Mouse (Mus musculus) 3T3-L1 (cell line): ENCODE measurements around the gene Arhgap22.

Experiments used
- DNase-seq: peaks from one replicate; pipeline ENCODE4 v3.0.0-alpha.2; 2015; ENCODE audit warnings: low read depth, low spot score

The Arhgap22 gene

GRCm38 (mm10) chr14:33214767-33215128, 922 bp downstream of the Arhgap22 start:
- no peak for DNase-seq

- no peak for DNase-seq
Observed at GRCm38 (mm10) chr14:33215163-33215562, 1.3 kb downstream of the Arhgap22 start.

- no peak for DNase-seq
Observed at GRCm38 (mm10) chr14:33216343-33217208, 2.8 kb downstream of the Arhgap22 start.

DNA sequence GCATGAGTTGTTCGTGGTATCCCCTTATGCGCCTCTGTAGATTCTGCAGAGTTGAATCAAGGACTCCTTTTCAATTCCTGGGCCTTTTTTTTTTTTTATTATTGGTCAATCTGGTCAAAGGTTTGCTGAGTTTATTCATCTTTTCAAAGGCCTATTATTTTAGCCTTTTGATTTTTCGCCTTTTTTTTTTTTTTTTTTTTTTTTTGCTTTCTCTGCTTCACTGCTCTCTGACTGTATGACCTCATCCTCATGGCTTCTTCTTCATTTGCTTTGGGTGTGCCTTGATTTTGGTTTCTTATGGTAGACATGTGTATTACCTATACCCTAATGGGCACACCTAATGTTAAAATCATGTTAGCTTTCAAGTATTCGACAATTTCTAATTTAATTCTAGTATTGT, 11.4 kb downstream of the Arhgap22 start:
- DNase-seq = no peak

DNA sequence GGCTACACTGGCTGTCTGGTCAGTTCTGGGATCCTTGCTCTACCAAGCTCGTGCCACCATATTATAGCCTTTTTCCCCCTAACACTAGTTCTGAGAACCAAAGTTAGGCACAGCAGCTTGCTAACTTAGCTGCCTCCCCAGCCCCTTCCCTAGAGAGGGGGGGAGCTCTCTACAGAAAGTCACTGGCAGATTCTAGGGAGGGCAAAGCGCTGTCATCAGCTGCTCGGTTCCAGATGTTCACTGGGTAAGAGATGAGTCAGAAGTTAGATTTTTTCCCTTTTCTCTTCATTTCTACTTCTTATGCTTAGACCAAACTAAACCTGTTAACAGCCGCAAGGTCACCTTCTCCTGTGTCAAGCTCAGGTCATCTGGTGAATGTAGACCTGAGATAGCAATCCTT, 16.8 kb downstream of the Arhgap22 start:
- peak; percentile 76 for DNase-seq

- DNase-seq = no peak
Observed at GRCm38 (mm10) chr14:33231311-33231710, 17.5 kb downstream of the Arhgap22 start.

- peak; percentile 75 for DNase-seq
Observed at GRCm38 (mm10) chr14:33232048-33232447, 18.2 kb downstream of the Arhgap22 start.

GRCm38 (mm10) chr14:33235661-33236060, 21.8 kb downstream of the Arhgap22 start:
- DNase-seq = no peak

DNA sequence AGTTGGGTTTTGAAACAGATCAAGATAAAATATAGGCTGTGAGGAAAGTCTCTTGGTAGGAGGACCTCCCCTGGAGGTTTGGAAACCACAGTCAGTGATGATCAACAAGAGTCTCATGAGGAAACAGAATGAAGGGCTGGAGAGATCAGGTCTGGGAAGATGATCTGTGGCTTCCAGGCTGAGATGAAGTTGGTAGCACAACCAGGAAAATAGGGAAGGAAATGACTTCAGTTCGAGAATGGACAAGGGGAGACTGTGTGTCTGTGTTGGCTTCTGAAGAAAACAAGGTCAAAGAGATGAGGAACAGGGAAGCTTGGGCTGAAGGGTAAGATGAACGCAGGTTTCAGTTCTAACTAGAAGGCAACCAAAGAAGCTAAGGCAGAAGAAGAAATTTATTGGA, 26.6 kb downstream of the Arhgap22 start:
- no peak for DNase-seq

GRCm38 (mm10) chr14:33243261-33243660, 29.4 kb downstream of the Arhgap22 start:
- peak; percentile 51 for DNase-seq

DNA sequence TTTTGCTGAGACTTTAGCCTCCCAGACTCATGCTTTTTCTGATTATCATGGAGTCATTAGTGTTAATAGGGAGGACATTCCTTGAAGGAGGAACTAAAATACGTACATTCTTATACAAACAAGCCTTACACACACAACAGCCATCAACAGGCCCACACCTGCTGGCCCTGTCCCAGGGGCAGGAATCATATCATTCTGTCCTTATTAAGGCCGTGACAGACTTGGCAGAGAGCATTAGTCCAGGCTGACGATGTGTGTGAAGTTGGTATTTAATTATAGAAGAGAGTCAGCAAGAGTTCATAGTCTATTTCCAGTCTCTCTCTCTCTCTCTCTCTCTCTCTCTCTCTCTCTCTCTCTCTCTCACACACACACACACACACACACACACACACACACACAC, 30.7 kb downstream of the Arhgap22 start:
- no peak for DNase-seq

GRCm38 (mm10) chr14:33244946-33245345, 31.1 kb downstream of the Arhgap22 start:
- DNase-seq = no peak

DNA sequence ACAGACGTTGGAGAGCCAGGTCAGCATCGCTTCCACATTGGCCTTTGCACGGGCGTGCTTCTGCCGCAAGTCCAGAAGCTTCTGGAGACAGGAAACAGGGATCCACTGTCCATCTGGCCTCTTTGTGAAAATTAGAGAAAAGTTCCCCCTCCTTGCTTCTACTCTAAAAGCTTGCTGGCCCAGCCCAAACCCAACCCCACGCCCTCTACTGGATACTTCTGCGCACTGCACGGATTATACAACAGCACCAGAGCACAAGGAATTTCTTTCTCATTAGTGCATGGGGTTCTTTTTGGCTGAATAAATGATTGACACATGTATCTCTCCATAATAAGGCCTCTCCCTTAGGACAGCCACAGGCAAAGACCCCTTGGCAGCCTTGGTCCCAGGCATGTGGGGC, 32.6 kb downstream of the Arhgap22 start:
- DNase-seq = peak; percentile 52

DNA sequence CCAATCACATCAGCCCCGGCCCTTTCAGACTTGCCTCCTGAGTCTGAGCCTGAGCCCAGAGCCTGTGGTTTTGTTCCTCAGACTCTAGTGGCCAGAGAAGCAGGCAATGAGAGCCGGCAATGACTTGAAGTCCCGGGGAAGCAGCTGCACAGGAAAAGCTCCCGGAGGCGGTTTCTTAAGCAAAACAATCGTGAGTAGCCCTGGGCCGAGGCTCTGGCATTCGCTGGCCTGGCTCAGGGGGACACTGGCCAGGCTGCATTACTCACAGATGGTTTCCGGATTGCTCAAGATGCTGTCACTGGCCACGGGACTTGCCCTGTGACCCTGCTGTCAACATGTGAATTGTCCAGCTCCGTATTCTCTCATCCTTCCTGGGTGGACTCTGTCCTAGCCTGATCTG, 33.8 kb downstream of the Arhgap22 start:
- DNase-seq = peak; percentile 96

- no peak for DNase-seq
Observed at GRCm38 (mm10) chr14:33248741-33249140, 34.9 kb downstream of the Arhgap22 start.

DNA sequence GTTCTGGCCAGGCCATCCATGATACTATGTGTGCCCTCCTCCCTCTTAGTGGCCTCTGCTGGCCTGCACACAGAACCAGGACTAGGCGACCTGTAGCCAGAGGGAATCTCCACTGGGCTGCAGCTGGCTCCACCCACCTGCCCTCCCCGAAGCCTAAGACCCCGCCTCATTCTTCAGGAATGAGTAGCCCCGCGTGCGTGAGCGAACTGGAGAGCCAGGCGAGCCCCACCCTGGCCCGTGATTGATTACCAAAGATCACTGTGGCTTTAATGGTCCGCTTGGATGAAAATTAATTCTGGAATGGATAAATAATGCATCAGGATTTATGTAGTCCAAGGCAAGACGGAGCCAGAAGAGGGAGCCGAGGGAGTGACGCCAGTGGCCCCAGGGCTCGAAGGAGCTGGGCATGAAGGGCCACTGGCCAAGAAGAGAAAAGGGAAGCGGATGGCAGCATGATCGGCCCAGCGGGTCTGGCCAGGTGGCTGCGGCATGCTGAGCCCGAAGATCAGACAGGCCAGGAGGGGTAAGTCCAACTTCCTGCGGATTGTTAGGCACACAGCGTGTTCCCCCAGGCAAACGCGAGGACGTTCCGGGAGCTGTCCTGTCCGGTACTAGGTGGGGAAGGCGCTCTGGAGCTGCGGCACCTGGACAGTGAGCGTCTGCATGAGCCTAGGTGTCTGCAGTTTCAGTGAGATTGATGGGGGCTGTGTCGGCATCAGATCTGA, 36.6 kb downstream of the Arhgap22 start:
- peak; percentile 81 for DNase-seq

DNA sequence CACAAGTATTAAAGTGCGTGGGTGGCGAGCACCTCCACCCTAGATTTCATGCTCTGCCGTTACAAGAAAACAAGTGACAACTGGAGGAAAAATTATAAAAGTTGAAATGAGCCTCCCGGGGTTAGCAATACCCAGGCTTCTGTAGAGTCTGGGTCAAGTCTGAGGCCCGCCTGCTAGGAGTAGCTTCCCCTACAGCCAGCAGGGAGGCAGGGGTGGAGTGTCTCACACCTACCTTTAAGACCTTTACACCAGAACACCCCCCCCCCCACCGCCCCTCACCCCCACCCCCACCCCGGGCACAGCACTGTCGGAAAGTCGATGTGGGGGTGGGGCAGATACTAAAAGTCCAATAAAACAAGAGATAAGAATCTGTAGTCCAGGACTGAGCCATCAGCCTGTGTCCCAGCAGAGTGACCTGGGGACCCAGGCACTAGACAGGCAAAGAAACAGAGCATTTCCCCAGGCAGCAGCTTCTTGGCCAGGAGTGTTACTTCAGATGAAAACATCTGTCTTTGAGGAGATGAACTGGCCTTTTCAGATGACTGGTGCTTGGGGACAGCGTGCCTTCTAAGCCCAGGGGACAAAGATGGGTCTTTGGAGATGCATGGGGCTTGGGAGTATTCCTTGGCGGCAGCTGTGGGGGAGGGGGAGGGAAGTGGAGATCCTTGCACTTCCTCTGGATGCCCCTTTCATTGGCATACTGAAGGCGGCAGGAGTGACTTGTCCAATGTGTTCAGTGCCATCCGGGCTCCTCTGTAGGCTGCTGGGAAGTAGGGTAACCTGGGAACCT, 37.3 kb downstream of the Arhgap22 start:
- peak; percentile 37 for DNase-seq

GRCm38 (mm10) chr14:33258256-33258655, 44.4 kb downstream of the Arhgap22 start:
- DNase-seq = peak; percentile 68

DNA sequence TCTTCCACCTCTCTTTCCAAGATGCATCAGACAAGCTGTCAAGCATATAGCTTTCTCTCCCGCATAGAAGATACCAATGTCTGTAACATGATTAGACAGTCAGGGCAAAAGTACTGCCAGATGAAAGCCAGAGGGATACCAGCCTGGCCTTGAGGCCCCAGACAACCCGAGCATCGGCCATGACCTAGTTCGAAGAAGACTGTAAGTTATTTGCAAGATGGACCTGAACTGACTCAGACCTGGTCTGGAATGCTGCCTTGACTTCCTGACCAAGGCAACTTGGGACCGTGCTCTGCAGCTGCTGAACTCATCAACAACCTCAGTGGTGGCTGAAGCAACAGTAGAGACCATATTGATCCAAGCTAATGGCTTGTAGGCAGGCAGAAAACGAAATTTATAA, 46.3 kb downstream of the Arhgap22 start:
- DNase-seq = no peak

DNA sequence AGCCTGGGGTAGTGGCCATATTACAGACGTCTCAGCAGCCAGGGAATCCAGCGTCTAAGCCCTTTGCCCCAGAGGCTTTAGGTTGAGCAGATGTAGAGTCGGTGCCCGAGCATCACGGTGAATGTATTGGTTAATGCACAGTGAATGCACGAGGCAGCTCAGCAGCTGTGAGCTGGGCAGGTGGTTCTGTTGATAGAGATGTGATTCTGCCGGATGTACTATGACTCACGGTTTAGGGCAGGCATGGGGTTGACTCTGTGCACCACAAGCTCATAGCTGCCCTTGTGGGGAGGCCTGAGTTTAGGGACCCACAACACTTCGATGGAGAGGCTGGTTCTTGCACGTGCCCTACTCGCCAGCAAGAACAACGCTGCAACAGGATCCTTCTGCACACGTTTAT, 51.0 kb downstream of the Arhgap22 start:
- DNase-seq = no peak

- DNase-seq = no peak
Observed at GRCm38 (mm10) chr14:33276240-33276639, 62.4 kb downstream of the Arhgap22 start.

DNA sequence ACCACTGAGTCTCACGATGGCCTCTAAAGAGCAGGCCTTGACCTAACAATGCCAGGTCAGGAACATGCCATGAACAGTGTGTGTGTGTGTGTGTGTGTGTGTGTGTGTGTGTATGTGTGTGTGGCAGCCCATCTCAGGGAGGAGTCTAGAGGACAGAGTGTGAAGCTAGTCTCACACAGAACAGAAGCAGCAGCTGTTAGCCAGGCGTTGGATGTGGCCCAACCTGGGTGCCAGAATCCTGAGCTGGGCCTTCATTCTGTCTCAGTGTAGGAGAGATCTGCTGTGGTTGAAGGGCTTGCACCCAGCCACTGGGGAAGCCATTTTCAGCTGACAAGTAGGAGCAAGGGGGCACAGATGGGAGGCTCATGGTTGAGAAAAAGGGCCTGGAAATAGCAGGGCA, 64.5 kb downstream of the Arhgap22 start:
- no peak for DNase-seq
